Mouse (Mus musculus) liver, embryonic 13.5 days (tissue): ENCODE results near the gene Gm42957. TPM values are rescaled to one million over a fixed set of nuclear protein-coding genes. Genes with fewer than 3 reads are reported as not detected.
A peak's percentile ranks its signal among the peaks of the same experiment; 100 is the strongest.
"Not testable (repeated sequence)": the region's sequence is repeated elsewhere in the genome, so short reads cannot be mapped to it uniquely, and the experiment has no call there.

Source experiments
- ATAC-seq: fragments of 200-750 bp; cut with Nextera tagmentation; 2 replicates; pipeline ENCODE4 v1.8.0; 2017; ENCODE audit warnings: low read depth, mild to moderate bottlenecking, moderate number of reproducible peaks, moderate library complexity
- DNase-seq: peaks from one replicate; pipeline ENCODE4 v3.0.0; 2022
- H3K27ac ChIP-seq: fragments of 300-500 bp; sonication (generic); 2 replicates; pipeline ENCODE4 v1.5.1; 2015; ENCODE audit warnings: moderate library complexity, mild to moderate bottlenecking, inconsistent platforms
- H3K27me3 ChIP-seq: fragments of 300-500 bp; sonication (generic); 2 replicates; pipeline ENCODE4 v1.6.1; 2015; ENCODE audit warnings: mild to moderate bottlenecking, inconsistent platforms
- H3K36me3 ChIP-seq: fragments of 300-500 bp; sonication (generic); 2 replicates; pipeline ENCODE4 v1.6.1; 2015; ENCODE audit warnings: mild to moderate bottlenecking, inconsistent platforms
- H3K4me1 ChIP-seq: fragments of 300-500 bp; sonication (generic); replicated peaks from 2 replicates; pipeline ENCODE4 v1.6.1; 2015; ENCODE audit warnings: inconsistent platforms
- H3K4me2 ChIP-seq: fragments of 300-500 bp; sonication (generic); 2 replicates; pipeline ENCODE4 v1.6.1; 2015; ENCODE audit warnings: inconsistent platforms, mild to moderate bottlenecking, moderate library complexity
- H3K4me3 ChIP-seq: fragments of 300-500 bp; sonication (generic); replicated peaks from 2 replicates; pipeline ENCODE4 v1.5.1; 2015; ENCODE audit warnings: mild to moderate bottlenecking, inconsistent platforms
- H3K9ac ChIP-seq: fragments of 300-500 bp; sonication (generic); 2 replicates; pipeline ENCODE4 v1.6.1; 2015; ENCODE audit warnings: mild to moderate bottlenecking, inconsistent platforms
- H3K9me3 ChIP-seq: fragments of 300-500 bp; sonication (generic); replicated peaks from 2 replicates; pipeline ENCODE4 v1.6.1; 2016; ENCODE audit warnings: inconsistent platforms
- whole genome bisulfite sequencing: fragments of 180-500 bp; shearing (Covaris S2); methylation state at CpG from one replicate; pipeline ENCODE4 v1.1.7; 2015; ENCODE audit not compliant: insufficient replicate concordance; 5-methylcytosine and 5-hydroxymethylcytosine counted together
- polyA plus RNA-seq: library from polyadenylated mRNA; unstranded; fragments of >200 nt; fragmentation: Nextera tagmentation; extraction: Ambion mirVana; gene quantifications from 2 replicates; pipeline ENCODE4 v1.2.1, GENCODE M21; 2015

The Gm42957 gene
- polyA plus RNA-seq, 1 experiment from 2014 or later = 0.02 TPM

DNA sequence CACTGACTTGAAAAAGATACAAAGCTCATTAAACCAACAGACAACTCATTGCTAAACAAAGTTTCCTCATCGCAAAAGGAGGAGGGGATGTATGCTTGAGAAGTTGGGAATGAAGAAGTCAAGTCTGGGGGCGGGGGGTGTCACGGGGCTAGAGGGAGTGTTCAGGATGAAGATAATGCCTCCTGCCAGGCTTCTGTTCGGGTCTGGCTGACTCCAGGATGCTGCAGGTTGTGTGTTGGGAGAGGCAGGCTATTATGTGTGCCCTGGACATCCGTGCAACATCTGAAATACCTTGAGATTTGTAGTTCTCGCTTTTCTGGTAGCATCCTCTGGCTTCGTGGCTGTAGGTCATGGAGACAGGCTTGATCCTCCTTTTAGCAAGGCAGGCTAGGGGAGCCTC, 43.2 kb downstream of the Gm42957 start:
- no peak overlapping the region for H3K9ac ChIP-seq
- no peak for DNase-seq
- H3K36me3 ChIP-seq = no peaks in the 10 kb centered on the region
- H3K4me1 ChIP-seq = peaks cover 24% of the 10 kb centered on the region
- ATAC-seq = no peak
- no peaks in the 10 kb centered on the region for H3K9me3 ChIP-seq
- H3K4me3 ChIP-seq = no peak overlapping the region
- peaks cover 50% of the 10 kb centered on the region for H3K27me3 ChIP-seq
- WGBS = 54% methylated on average over 7 of the region's 7 CpGs
- H3K27ac ChIP-seq = no peak overlapping the region
- no peak overlapping the region for H3K4me2 ChIP-seq

DNA sequence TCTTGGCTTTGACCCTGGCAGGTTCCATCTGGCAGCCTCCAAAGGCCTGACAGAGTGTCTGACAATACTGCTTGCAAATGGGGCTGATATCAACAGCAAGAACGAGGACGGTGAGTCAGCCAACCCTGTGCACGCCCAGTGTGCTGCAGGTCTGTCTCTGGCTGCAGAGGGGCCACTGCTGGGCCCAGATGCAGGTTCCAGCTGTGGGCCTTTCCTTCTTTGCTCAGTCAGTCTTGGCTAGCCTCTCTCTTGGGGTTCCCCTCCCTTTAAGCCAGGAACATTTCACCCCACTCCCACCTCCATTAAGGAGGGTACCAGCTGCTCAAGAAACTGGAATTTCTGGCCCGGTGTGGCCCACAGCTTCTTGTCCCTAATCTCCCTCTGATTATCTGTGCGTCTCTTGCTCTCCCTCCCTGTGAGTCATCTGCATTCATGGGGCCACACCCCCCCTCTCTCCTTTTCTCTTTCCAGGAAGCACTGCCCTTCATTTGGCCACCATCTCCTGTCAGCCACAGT, 43.9 kb downstream of the Gm42957 start:
- WGBS = 9% methylated on average over 5 of the region's 5 CpGs
- Histone ChIP-seq H3K4me2 (peak overlapping the region; percentile 12; the same call in 1 of the 2 replicates), H3K9ac (peak overlapping the region; percentile 13; the same call in 1 of the 2 replicates), H3K4me1 (peaks cover 24% of the 10 kb centered on the region), H3K9me3 (no peaks in the 10 kb centered on the region), H3K36me3 (no peaks in the 10 kb centered on the region), H3K4me3 (no peak overlapping the region), H3K27ac (no peak overlapping the region), H3K27me3 (peaks cover 55% of the 10 kb centered on the region)
- ATAC-seq (peak; percentile 48), DNase-seq (no peak)

DNA sequence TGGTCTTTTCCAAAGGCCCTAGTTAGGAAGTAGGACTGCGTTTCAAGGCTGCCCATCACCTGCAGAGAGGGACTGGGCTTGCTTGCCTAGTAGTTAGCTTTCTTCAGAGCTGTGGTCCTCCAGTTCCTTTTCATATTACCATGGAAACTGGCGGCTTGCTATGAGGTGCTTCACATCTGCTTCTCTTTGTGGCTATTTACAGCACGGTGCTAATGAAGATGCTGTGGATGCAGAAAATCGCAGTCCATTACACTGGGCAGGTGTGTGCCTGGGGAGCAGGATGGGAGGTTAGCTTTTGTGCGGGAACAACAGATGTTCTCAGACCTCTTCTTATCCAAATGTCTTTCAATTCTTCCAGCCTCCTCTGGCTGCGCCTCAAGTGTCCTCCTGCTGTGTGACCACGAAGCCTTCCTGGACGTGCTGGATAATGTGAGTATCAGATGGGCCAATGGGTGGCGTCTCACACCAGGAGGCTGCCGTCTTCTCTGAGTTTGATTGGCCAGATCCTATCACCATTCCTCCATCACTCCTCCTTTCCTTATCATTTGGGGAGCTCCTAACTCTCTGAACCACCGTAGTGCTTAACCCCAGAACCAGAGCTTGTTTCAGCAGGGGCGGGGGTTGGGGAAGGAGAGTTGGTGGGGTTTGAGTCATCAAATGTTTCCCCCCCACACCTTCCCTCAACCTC, 45.1 kb downstream of the Gm42957 start:
- H3K9me3 ChIP-seq = no peaks in the 10 kb centered on the region
- peaks cover 67% of the 10 kb centered on the region for H3K27me3 ChIP-seq
- H3K4me1 ChIP-seq = peaks cover 24% of the 10 kb centered on the region
- 21% methylated on average over 12 of the region's 12 CpGs for WGBS
- ATAC-seq (no peak), DNase-seq (no peak)
- H3K4me3 ChIP-seq = no peak overlapping the region
- H3K4me2 ChIP-seq = no peak overlapping the region
- no peak overlapping the region for H3K27ac ChIP-seq
- no peaks in the 10 kb centered on the region for H3K36me3 ChIP-seq
- no peak overlapping the region for H3K9ac ChIP-seq

- Histone ChIP-seq H3K4me1 (peaks cover 22% of the 10 kb centered on the region), H3K4me2 (no peak overlapping the region), H3K4me3 (no peak overlapping the region), H3K27ac (no peak overlapping the region), H3K36me3 (no peaks in the 10 kb centered on the region), H3K27me3 (peaks cover 77% of the 10 kb centered on the region), H3K9me3 (no peaks in the 10 kb centered on the region), H3K9ac (no peak overlapping the region)
- ATAC-seq (no peak), DNase-seq (no peak)
- WGBS = 71% methylated on average over 3 of the region's 3 CpGs
These were observed 48.2 kb downstream of the Gm42957 start for GRCm38 (mm10) chr3:96683496-96683895.

DNA sequence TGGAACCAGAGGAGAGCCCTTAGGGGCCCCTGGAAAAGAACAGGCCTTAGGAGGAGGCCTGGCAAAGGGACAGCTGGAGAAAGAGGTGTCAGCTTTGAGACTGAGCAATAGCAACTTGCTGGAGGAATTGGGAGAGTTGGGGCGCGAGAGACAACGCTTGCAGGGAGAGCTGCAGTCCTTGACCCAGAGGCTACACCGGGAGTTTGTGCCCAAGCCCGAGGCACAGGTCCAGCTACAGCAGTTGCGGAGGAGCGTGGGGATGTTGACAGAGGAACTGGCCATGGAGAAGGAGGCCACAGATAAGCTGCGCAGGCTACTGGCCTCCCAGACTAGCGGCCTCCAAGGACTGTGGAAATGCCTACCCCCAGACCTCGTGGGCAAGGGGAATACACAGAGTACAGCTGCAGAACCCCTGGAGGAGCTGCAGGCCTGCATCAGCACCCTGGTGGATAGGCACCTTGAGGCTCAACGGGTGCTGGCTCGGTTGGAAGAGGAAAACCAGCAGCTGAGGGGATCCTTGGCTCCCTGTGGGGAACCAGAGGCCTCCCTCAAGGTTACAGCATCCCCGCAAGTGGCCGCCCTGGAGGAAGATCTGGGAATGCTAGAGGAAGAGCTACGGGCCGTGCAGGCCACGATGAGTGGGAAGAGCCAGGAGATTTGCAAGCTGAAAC, 49.0 kb downstream of the Gm42957 start:
- 37% methylated on average over 17 of the region's 17 CpGs for WGBS

DNA sequence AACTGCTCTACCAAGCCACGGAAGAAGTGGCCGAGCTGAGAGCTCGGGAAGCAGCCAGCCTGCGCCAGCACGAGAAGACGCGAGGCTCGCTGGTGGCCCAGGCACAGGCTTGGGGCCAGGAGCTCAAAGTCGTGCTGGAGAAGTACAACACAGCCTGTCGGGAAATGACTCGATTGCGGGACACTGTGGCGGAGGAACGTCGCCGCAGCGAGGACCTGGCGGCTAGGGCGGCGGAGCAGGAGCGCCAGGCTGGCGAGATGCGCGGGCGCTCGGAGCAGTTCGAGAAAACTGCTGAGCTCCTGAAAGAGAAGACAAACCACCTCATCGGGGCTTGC, 49.5 kb downstream of the Gm42957 start:
- ATAC-seq (no peak), DNase-seq (no peak)
- peak overlapping the region; percentile 23; the same call in 1 of the 2 replicates for H3K4me3 ChIP-seq
- H3K4me2 ChIP-seq = peak overlapping the region; percentile 42
- 16% methylated on average over 28 of the region's 28 CpGs for WGBS
- no peaks in the 10 kb centered on the region for H3K36me3 ChIP-seq
- no peak overlapping the region for H3K9ac ChIP-seq
- peaks cover 9% of the 10 kb centered on the region for H3K4me1 ChIP-seq
- H3K27me3 ChIP-seq = peaks cover 74% of the 10 kb centered on the region
- H3K9me3 ChIP-seq = no peaks in the 10 kb centered on the region
- no peak overlapping the region for H3K27ac ChIP-seq

More for the DNA sequence above, 49.0 kb downstream of the Gm42957 start:
- DNase-seq (no peak), ATAC-seq (no peak)
- Histone ChIP-seq H3K27ac (no peak overlapping the region), H3K4me3 (no peak overlapping the region; the same call in 1 of the 2 replicates), H3K4me1 (peaks cover 14% of the 10 kb centered on the region), H3K4me2 (peak overlapping the region; percentile 42), H3K9me3 (no peaks in the 10 kb centered on the region), H3K27me3 (peaks cover 74% of the 10 kb centered on the region), H3K36me3 (no peaks in the 10 kb centered on the region), H3K9ac (no peak overlapping the region)

GRCm38 (mm10) chr3:96686057-96686456, 50.8 kb downstream of the Gm42957 start:
- not testable (repeated sequence) for H3K4me1 ChIP-seq, H3K36me3 ChIP-seq, H3K9me3 ChIP-seq, H3K9ac ChIP-seq, H3K4me3 ChIP-seq, H3K4me2 ChIP-seq, DNase-seq, H3K27ac ChIP-seq, ATAC-seq
- WGBS = 79% methylated on average over 5 of the region's 5 CpGs
- H3K27me3 ChIP-seq = peaks cover 64% of the 10 kb centered on the region

DNA sequence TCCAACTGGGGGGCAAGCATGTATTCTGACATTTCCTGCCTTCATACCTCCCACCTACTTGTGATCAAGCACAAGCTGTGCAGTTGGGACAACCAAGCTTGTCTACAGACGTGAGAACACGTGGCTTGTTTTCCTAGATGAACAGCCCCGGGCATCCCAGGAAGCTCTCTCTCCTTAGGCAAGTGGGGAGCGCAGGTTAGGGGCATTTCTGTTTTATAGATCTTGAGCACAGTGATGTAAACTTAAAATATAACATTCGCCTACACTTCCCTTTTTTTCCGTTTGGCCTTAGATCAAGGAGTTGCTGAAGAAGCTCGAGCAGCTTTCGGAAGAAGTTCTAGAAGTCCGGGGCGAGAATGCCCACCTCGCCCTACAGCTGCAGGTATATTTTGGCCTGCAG, 53.6 kb downstream of the Gm42957 start:
- H3K36me3 ChIP-seq = no peaks in the 10 kb centered on the region
- H3K4me2 ChIP-seq = no peak overlapping the region
- no peak overlapping the region for H3K9ac ChIP-seq
- ATAC-seq = no peak
- H3K4me1 ChIP-seq = no peaks in the 10 kb centered on the region
- H3K27ac ChIP-seq = no peak overlapping the region
- 60% methylated on average over 11 of the region's 11 CpGs for WGBS
- H3K4me3 ChIP-seq = no peak overlapping the region
- DNase-seq = no peak
- H3K9me3 ChIP-seq = no peaks in the 10 kb centered on the region
- peaks cover 43% of the 10 kb centered on the region for H3K27me3 ChIP-seq

GRCm38 (mm10) chr3:96690298-96690697, 55.0 kb downstream of the Gm42957 start:
- Histone ChIP-seq H3K27me3 (peaks cover 29% of the 10 kb centered on the region), H3K9ac (no peak overlapping the region), H3K36me3 (no peaks in the 10 kb centered on the region), H3K9me3 (no peaks in the 10 kb centered on the region), H3K4me1 (no peaks in the 10 kb centered on the region), H3K4me2 (no peak overlapping the region), H3K27ac (no peak overlapping the region), H3K4me3 (no peak overlapping the region)
- DNase-seq = no peak
- ATAC-seq = no peak
- 53% methylated on average over 3 of the region's 3 CpGs for WGBS

DNA sequence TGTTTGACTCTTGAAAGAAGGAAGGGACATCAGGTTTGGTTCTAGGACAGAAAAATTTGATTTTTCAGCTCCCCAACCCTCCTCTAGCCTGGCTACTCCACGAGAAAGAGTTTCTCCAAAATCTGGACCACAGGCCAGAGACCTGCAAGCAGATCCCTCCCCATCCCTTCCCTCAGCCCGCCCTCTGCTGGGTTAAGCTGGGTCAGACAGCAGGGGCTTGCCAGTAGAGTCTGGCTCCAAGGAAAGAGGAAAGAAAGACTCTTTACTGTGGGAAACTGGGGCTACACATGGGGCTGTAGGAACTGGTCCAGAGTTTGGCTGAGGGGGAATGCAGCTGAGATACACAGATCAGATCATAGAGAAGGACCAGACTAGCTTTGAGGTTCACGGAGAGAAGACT, 57.2 kb downstream of the Gm42957 start:
- ATAC-seq = no peak
- H3K4me3 ChIP-seq = no peak overlapping the region
- no peaks in the 10 kb centered on the region for H3K36me3 ChIP-seq
- peaks cover 12% of the 10 kb centered on the region for H3K4me1 ChIP-seq
- WGBS = 24% methylated on average over 3 of the region's 3 CpGs
- no peak for DNase-seq
- H3K27ac ChIP-seq = no peak overlapping the region
- H3K4me2 ChIP-seq = no peak overlapping the region
- no peaks in the 10 kb centered on the region for H3K9me3 ChIP-seq
- H3K27me3 ChIP-seq = peaks cover 13% of the 10 kb centered on the region
- no peak overlapping the region for H3K9ac ChIP-seq

GRCm38 (mm10) chr3:96693579-96693978, 58.3 kb downstream of the Gm42957 start:
- no peak for DNase-seq
- H3K4me1 ChIP-seq = peaks cover 19% of the 10 kb centered on the region
- no peak for ATAC-seq
- H3K9ac ChIP-seq = no peak overlapping the region
- WGBS = 65% methylated on average over 1 of the region's 1 CpGs
- peaks cover 11% of the 10 kb centered on the region; the same call in 1 of the 2 replicates for H3K27me3 ChIP-seq
- H3K4me3 ChIP-seq = no peak overlapping the region
- H3K36me3 ChIP-seq = no peaks in the 10 kb centered on the region
- no peak overlapping the region for H3K27ac ChIP-seq
- no peak overlapping the region for H3K4me2 ChIP-seq
- no peaks in the 10 kb centered on the region for H3K9me3 ChIP-seq
